Mouse (Mus musculus) limb, embryonic 11.5 days (tissue): ENCODE data around the gene Csf2ra. TPM values are rescaled to one million over a fixed set of nuclear protein-coding genes. Genes with fewer than 3 reads are reported as not detected.
"Not testable (repeated sequence)": the region's sequence is repeated elsewhere in the genome, so short reads cannot be mapped to it uniquely, and the experiment has no call there.

Experiments
- ATAC-seq: fragments of 200-750 bp; cut with Nextera tagmentation; 2 replicates; pipeline ENCODE4 v1.8.0; 2017; ENCODE audit warnings: low read depth; ENCODE audit not compliant: insufficient number of reproducible peaks, low FRiP score, low TSS enrichment
- DNase-seq: peaks from one replicate; pipeline ENCODE4 v3.0.0-alpha.2; 2015; ENCODE audit warnings: low spot score
- H3K27ac ChIP-seq: fragments of 300-500 bp; sonication (generic); replicated peaks from 2 replicates; pipeline ENCODE4 v1.5.1; 2014; ENCODE audit warnings: low read depth, mild to moderate bottlenecking, low read length
- H3K27me3 ChIP-seq: fragments of 300-500 bp; sonication (generic); 2 replicates; pipeline ENCODE4 v1.6.1; 2014; ENCODE audit warnings: mild to moderate bottlenecking, low read length, mixed read lengths; ENCODE audit not compliant: control insufficient read depth, insufficient read depth
- H3K36me3 ChIP-seq: fragments of 300-500 bp; sonication (generic); 2 replicates; pipeline ENCODE4 v1.6.1; 2014; ENCODE audit warnings: mild to moderate bottlenecking, low read length, moderate library complexity, mixed read lengths; ENCODE audit not compliant: control insufficient read depth, insufficient read depth
- H3K4me1 ChIP-seq: fragments of 300-500 bp; sonication (generic); 2 replicates; pipeline ENCODE4 v1.6.1; 2014; ENCODE audit warnings: low read length, mixed read lengths; ENCODE audit not compliant: control insufficient read depth, insufficient read depth
- H3K4me2 ChIP-seq: fragments of 300-500 bp; sonication (generic); 2 replicates; pipeline ENCODE4 v1.6.1; 2014; ENCODE audit warnings: low read depth, mild to moderate bottlenecking, moderate library complexity; ENCODE audit not compliant: severe bottlenecking
- H3K4me3 ChIP-seq: fragments of 300-500 bp; sonication (generic); 2 replicates; pipeline ENCODE4 v1.5.1; 2014; ENCODE audit warnings: low read depth, low read length
- H3K9ac ChIP-seq: fragments of 300-500 bp; sonication (generic); 2 replicates; pipeline ENCODE4 v1.6.1; 2014; ENCODE audit warnings: mild to moderate bottlenecking, low read length
- H3K9me3 ChIP-seq: fragments of 300-500 bp; sonication (generic); 2 replicates; pipeline ENCODE4 v1.6.1; 2016; ENCODE audit warnings: low read length; ENCODE audit not compliant: control insufficient read depth
- WGBS: fragments of 180-500 bp; shearing (Covaris S2); extraction: QIAGEN DNeasy Blood & Tissue Kit; methylation state at CpG from one replicate; pipeline ENCODE4 v1.1.7; 2014; 5-methylcytosine and 5-hydroxymethylcytosine counted together
- polyA plus RNA-seq: library from polyadenylated mRNA; unstranded; fragments of >200 nt; fragmentation: Nextera tagmentation; extraction: Ambion mirVana; gene quantifications from 2 replicates; pipeline ENCODE4 v1.2.1, GENCODE M21; 2014

The Csf2ra gene
- polyA plus RNA-seq, 1 experiment from 2014 or later: 15.1 TPM

GRCm38 (mm10) chr19:61199316-61199715 lies 28.9 kb downstream of the Csf2ra start:
- Histone ChIP-seq H3K4me3 (no peak overlapping the region), H3K27ac (no peak overlapping the region), H3K27me3 (no peaks in the 10 kb centered on the region), H3K9me3 (no peaks in the 10 kb centered on the region), H3K4me2 (no peak overlapping the region), H3K36me3 (no peaks in the 10 kb centered on the region), H3K4me1 (no peaks in the 10 kb centered on the region), H3K9ac (no peak overlapping the region)
- WGBS: 19% methylated on average over 13 of the region's 13 CpGs
- ATAC-seq (no peak), DNase-seq (peak; percentile 95)

- not testable (repeated sequence) for H3K27ac ChIP-seq, H3K36me3 ChIP-seq, H3K9me3 ChIP-seq, DNase-seq, H3K4me3 ChIP-seq, H3K27me3 ChIP-seq, ATAC-seq, H3K4me1 ChIP-seq, H3K9ac ChIP-seq, H3K4me2 ChIP-seq
- WGBS: 83% methylated on average over 2 of the region's 2 CpGs
Measured at GRCm38 (mm10) chr19:61183590-61183989, 44.6 kb downstream of the Csf2ra start, which contains the start of gene Gm6020. TSS of gene Gm6020 (plus strand) at chr19:61183890.

GRCm38 (mm10) chr19:61175756-61176324 lies 52.4 kb downstream of the Csf2ra start, which contains the start of gene Gm7102:
TSS of gene Gm7102 (minus strand) at chr19:61176309.
- DNase-seq: peak; percentile 34
- Histone ChIP-seq H3K4me2 (peak within 1 kb of the TSS; percentile 46), H3K4me3 (peak within 1 kb of the TSS; percentile 24; the same call in 1 of the 2 replicates), H3K27ac (no peak within 1 kb of the TSS), H3K36me3 (no peaks in the 10 kb centered on the region), H3K9ac (peak within 1 kb of the TSS; percentile 47), H3K9me3 (no peaks in the 10 kb centered on the region), H3K4me1 (no peaks in the 10 kb centered on the region), H3K27me3 (no peaks in the 10 kb centered on the region)
- WGBS: 20% methylated on average over 39 of the region's 39 CpGs
- no peak for ATAC-seq

Other genes with a start within 250 kb of the Csf2ra start
- gene Zfp950, start 87.6 kb downstream of the Csf2ra start, polyA plus RNA-seq: 28.2 and 29.2 TPM in 2 replicates
- gene Gm7102, start 52.1 kb downstream of the Csf2ra start, polyA plus RNA-seq: 0.13 TPM in 1 of 2 replicates, not detected in the other
- gene Gm6020, start 44.5 kb downstream of the Csf2ra start, polyA plus RNA-seq: not detected in 2 replicates
- gene Gm21060, start 68.6 kb upstream of the Csf2ra start, polyA plus RNA-seq: not detected in 2 replicates